Mouse (Mus musculus) heart, adult 2 months (tissue): ENCODE data around the gene Mecom.

Source experiments
- CTCF ChIP-seq: fragments of 200-600 bp; IDR thresholded peaks from 2 replicates; pipeline ENCODE4 v1.8.1; 2022; ENCODE audit warnings: antibody characterized with exemption, mild to moderate bottlenecking, moderate library complexity
- EP300 ChIP-seq: fragments of 200-500 bp; IDR thresholded peaks from 2 replicates; pipeline ENCODE4 v1.6.1; 2011; ENCODE audit warnings: low read depth, low read length, control low read depth; ENCODE audit not compliant: insufficient read depth
- POLR2A ChIP-seq: fragments of 200-500 bp; IDR thresholded peaks from 2 replicates; pipeline ENCODE4 v1.6.1; 2011; ENCODE audit warnings: mild to moderate bottlenecking, low read depth, low read length, control low read depth; ENCODE audit not compliant: insufficient read depth

GRCm38 (mm10) chr3:30160346-30160745, 387.5 kb downstream of the Mecom start:
- TF ChIP-seq CTCF, result peak; percentile 68
- TF ChIP-seq POLR2A, result no peak
- TF ChIP-seq EP300, result no peak
